Mouse (Mus musculus) cerebellum, adult 11 months (tissue): Measurements from ENCODE around the gene D130043K22Rik.
A peak's percentile ranks its signal among the peaks of the same experiment; 100 is the strongest.

ENCODE experiments used
- DNase-seq: peaks from one replicate; pipeline ENCODE4 v3.0.0; 2022

D130043K22Rik gene

DNA sequence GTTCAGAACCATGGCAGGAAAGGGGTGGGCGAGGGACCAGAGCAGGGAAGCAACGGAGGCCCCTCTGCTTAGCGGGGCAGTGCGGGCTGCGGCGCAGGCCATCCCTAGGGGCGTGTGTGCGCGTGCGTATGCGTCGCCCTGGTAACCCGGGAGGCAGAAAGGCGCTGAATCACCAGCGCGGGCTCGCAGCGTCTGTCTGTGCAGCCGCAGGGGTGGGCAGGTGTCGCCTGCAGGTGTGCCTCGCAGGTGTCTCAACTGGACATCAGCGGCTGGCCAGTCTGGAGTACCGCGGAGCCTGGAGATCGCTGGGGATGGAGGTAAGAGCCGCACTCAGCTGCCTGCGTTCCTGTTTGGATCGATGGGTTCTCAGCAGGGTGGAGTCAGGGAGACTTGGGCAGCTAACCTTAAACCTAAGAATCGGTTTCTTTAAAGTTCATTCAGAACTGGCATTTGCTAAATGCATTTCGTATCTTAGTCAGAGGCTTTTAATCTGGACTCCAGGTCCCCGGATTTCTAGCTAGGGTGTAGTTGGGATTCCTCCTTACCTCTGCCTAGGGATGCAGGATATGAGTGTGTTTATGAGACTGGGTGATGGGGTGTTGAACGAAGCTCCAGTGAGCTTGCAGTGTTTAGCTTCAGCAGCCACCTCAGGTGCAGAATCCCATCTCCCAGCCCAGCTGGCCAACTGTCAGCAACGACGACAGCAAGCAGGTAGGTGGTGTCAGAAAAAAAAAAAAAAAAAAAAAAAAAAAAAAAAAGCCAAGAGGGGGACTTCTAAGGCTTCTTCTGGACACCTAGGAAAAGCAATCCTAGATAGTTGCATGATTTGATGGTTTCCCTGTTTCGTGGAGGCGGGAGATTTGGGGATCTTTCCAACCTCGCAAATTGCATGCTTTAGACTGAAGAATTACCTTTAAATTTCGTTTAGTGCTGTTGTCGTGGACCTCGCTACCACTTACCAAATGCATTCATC, at the start of gene D130043K22Rik:
D130043K22Rik (plus strand) TSS at position 153 of the 973 bp plus-strand sequence.
- peak; percentile 56 for DNase-seq

DNA sequence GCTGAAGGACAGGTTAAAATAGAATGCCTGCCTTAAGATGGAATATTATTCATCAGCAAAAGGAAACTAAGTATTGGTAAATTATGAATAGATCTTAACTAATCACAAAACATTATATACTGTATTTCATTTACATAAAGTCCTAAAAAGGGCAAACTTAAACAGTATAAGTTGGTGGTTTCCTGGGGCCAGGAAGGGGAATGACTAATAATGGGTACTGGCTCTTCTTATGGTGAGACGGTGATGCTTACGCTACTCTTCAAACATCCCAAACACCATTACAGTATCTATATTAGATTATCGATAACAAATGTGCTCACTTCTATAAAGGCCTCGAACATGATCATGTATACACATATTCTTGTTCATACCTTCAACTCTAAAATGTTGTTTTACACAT, 46.2 kb upstream of the D130043K22Rik start:
- no peak for DNase-seq

DNA sequence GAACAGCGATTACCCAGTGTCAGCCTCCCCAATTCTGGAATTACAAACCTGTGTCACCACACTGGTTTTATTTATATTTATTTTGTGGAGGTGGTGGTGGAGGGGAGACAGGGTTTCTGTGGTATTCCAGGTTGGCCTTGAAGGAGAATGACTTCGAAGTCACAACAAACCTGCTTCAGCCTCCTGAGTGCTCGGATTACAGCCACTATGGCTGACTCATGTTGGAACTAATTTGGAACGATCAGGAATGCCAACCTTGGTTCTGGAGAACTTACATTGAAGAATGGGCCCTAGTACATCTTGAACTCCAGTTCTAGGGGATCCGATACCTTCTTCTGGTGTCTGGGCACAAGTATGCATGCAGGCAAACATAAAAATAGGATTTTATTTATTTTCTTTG, 45.6 kb upstream of the D130043K22Rik start:
- DNase-seq = no peak

DNA sequence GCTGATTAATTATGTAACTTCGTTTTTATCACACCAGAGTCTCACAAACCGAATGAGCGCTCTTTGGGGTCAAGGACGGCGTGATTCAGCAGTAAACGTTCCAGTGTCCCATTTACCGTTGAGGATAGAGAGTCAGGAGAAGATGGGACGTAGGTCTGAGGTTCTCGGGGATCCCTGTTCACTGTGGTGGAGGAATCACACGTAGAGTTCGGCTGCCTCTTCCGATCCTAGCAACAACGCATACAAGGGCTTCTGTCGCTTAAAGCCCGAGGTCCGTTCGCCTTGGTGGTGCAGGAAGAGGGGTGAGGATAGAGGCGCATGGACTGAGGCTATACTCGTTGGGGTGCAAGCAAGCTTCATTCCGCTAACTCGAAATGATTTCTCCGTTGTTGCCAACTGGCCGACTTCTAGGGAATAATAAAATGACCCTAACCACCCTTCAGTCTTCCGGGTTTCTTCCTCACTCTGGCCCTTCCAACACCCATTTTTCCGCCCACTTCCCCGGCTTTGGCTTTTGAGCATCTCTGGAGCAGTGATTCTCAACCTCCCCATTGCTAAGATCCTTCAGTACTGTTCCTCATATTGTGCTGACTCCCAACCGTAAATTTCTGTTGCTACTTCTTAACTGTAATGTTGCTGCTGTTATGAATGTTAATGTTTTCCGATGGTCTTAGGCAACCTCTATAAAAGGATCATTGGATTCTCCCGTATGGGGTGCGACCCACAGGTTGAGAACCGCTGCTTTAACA, 44.8 kb upstream of the D130043K22Rik start:
- peak; percentile 50 for DNase-seq

DNA sequence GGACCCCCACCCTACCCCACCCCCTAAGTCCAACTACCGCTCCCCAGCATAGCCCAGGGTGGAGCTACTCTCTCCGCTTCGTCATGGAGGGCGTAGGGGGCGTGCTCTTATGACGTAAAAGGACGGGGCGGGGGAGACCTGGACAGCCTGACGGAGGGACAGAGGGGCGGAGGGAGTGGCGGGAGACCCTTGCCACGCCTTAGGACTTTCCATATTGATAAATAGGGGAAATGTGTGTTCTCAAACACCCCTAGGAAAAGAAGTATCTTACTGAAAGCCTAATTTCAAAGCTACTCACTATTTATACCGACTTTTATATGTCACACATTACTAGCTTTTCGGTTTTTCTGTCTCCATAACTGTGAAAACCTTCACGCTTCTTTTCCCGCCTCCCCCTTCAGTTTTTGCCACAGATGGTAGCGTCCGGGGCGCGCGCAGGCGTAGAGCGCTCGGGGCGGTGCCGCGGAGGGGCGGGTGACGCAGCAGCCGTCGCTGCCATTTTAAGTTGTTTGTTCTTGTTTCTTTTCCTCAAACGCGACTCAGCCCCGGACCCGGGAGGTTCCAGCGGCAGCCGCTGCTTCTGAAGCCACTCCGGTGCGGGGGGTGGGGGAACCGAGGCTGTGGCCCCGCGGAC, 44.1 kb upstream of the D130043K22Rik start:
- DNase-seq = peak; percentile 96

DNA sequence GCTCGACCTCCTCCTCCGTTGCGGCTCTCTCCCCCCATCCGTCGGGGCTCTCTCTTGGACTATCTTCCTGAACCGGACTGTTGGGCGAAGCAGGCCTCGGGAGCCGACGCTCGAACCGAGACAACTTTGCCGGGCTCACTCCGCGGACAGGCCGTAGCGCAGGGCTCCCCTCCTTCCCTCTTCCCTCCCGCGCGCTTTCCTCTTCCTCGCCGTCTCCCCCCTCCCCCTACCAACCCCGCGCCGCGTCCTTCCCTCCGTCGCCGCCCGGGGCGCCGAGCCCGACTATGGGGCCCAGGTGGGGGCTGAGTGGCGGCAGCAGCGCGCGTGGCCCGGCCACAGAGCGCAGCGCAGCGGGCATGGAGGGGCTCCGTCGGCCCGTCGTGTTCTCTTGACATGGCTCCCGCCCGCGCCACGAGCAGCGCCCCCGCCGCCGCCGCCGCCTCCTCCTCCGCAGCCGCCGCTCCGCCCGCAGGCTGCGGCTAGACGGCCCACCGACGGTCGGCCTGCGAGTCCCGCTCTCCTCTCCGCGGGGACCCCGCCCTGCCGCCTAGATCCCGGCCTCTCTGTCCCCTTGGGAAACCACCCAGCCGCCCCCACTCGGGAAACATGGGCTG, 43.5 kb upstream of the D130043K22Rik start, which contains the start of gene BC005537:
BC005537 (plus strand) TSS at position 350 of the 614 bp plus-strand sequence.
- DNase-seq = peak; percentile 62

DNA sequence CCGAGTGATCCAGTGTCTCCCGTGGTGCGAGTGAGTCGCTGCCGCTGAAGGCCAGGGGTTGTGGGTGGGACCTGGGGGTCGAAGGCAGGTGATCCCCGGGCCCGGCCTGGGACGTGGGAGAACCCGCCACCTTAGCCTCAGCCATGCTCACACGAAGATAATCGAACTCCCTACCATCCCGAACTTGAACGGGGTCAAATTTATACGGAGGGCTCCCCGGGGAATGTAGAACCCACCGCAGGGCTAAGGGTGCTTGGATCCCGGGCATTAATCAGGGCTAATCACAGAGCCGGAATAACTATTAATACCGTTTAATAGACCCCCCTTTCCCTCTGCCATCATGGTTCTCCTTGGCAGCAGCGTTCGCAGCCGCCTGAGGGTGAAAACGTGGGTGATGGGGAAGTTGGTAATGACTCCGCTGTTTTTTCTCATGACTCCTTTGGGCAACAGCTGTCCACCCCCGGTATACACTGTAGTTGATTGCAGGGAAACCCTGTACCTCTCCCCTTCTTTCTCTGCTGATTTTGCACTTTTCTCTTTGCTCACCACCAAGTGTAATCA, 42.7 kb upstream of the D130043K22Rik start:
- DNase-seq = peak; percentile 31

DNA sequence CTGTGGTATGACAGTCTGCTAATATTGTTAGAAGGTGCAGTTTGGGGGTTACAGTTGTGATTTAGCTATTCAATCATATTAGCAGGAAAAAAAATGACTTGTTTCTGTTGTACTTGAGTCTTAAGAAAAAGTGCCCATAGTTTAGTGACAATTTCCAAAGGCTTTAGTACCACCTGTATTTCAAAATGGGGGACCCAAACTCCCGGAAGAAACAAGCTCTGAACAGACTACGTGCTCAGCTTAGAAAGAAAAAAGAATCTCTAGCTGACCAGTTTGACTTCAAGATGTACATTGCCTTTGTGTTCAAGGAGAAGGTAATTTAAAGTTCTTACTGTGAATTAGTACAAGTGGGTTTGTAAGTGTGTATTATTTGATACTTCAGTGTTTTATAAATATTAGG, 41.7 kb upstream of the D130043K22Rik start:
- DNase-seq = no peak

DNA sequence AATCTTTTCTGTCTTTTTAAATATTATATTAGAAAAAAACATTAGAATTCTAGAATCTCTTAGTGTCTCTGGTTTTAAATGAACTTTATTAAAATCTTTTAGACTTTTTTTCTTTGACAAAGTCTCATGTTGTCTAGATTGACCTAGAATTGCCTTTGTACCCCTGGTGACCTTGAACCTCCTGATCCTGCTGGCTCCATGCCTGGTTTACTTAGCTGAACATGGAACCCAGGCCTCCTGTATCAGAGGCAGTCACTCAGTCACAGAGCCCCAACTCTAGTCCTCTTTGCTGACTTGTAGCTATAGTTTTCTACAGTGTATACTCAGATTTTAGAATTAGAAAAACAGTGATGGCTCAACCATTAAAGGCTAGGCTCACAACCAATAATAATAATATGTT, 38.9 kb upstream of the D130043K22Rik start:
- no peak for DNase-seq

DNA sequence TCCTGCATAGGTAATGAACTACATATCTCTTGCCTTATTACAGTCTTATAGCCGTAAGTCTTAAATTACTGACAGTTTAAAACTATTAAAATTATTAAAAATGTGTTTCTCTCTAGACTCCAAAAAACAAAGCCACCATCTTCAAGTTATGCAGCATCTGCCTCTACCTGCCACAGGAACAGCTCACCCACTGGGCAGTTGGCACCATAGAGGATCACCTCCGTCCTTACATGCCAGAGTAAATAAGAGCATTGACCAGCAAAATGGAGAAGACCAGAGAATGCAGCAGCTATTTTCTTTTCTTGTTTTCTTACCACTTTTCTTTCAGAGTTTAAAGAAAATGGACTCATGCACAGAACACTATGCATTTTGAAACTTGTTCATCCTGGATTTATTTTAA, 32.4 kb upstream of the D130043K22Rik start:
- DNase-seq = no peak

DNA sequence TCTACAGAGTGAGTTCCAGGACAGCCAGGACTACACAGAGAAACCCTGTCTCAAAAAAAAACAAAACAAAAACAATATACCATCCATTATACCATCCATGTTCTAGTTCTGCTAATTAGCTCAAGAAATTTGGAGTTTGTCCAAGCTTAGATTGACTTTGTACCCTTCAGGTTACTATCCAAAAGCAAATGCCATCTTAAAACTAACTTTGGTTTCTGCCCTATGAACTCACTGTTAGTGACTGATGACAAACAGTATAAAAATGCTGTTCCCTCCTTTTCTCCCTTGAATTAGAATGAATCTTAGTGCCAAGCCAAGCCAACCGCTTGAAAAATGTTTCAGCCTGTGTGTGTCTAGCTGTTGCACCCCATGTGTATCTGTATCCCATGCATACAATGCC, 30.3 kb upstream of the D130043K22Rik start:
- no peak for DNase-seq

DNA sequence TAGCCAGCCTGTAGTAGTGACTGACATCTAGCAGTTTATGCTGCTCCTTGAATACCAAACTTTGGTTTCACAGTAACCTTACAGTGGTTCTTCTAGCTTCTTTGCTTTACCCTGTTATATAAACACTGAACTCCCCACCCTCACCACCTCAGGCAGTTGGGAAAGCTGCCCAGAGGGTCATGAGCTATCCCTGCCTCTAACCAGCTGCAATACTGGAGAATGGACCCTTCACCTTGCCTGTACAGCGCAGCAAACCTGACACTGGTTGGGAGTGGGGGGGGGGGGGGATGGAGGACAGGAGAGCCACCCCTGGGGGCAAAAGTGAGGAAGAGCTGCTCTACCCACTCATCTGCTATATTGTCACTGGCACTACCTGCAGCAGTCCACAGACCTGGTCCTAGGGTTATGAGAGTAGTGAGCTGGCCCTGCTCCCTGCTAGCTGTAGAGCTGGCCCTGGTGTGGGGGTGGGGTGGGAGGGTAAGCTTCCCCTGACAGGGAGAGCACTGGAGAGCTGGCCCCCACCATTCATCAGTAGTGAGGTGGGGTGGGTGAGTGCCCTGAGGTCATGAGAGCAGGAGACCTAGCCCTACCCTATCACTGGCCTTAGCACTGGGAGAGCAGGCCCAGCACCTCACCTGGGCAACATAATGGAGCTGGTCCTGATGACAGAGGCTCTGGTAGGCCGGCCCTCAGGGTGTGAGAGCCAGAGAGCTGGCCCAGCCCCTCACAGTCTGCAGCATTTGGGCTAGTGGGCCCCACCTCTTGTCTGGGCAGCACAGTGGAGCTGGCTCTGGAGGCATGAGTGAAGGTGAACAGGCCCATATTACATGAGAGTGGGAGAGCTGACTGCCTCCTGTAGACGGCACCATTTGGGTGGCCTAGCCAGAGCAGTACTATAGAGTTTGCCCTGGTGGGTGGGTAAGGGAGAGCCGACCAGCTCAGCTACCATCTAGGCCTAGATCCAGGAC, 28.5 kb upstream of the D130043K22Rik start:
- no peak for DNase-seq

DNA sequence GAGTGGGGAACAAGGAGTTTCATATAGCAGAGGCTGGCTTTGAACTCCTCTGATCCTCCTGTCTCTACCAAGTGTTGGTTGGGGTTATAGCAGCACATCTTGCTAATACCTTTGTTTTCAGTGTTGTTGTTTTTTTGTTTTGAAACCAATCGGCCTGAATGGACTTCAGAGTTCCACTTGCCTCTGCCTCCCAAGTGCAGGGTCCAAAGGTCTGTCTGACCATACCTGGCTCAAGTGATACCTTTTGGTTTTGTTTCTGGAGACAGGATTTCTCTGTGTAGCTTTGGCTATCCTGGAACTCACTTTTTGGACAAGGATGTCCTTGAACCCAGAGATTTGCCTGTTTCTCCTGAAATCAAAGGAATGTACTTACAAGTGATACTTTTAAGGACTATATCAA, 25.0 kb upstream of the D130043K22Rik start:
- DNase-seq = no peak

DNA sequence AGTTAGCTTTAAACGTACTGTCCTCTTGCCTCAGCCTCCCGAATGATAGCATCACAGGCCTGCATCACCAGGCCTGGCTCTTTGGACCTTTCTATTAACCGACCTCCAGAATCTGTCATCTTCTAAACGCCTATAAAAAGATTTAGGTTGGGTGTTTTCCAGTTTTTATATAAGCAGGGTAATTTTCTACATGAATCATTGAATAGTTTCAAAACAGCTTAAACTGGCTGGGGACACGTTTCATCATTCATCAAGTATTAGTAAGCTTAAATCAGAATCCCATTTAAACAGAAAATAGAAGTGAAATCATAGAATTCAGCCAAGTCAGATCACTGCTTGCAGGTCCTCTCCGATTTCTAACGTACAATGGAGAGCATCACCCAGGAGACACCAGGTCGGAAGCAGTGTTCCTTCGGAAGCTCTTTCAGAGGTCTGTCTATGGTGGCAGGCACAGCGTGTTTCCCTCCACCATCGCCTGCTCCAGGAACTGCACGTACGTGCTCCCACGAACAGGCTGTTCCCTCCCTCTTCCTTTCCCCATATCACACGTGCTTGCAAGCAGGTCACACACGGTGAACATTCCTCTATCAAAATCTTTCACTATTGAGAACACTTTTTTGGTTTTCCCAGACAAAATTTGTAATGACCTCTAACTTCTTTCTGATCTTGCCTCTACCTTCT, 22.1 kb upstream of the D130043K22Rik start:
- DNase-seq = no peak

DNA sequence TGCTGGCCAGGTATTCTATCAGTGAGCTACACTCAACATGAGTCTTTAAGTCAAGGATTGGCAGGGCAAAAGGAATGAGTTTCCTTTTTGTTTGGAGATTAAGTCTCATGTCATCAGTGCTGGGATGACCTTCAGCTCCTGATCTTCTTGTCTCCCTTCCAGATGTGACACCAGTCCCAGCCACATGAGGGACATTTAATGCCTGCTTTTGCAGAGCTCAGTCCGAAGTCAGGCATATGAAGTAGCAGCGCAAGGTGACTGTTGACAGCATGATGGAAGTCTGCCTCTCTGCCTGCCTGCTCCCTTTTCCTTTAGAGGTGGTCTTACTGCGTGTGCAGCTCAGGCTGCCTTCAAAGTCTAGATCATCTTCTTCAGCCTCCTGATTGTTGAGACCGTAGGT, 20.3 kb upstream of the D130043K22Rik start:
- no peak for DNase-seq

DNA sequence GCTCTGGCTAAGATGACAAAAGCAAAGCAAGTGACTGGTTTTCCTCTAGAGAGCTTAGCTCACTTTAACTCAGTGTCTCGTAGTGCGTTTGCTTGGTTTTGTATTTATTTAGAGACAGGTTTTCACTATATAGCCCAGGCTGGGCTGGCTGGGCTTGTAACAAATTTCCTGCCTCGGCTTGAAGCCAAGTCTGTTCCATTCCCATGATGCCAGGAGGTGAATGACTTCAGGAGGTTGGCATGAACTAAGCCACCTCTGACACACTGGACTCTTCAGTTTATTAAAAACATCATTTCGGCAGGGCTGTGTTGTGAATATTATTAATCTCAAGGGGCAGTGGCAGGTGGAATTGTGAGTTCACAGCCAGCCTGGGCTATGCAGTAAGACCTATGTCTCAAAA, 19.3 kb upstream of the D130043K22Rik start:
- DNase-seq = peak; percentile 22

DNA sequence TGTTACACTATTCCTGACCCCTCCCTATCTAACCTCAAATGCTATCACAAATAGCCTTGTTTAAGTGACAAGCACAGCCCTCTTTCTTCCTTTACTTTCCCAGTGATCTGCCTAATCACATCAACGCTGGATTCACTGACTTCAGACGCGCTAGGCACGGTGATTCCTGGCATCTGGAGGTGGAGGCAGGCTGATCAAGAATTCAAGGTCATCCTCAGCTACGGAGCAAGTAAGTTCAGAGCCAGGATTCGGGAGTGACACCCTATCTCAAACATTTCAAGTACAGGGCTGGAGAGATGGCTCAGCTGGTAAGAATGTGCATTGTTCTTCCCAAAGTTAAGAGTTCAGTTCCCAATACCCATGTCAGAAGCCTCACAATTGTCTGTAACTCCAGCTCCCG, 18.8 kb upstream of the D130043K22Rik start:
- no peak for DNase-seq

DNA sequence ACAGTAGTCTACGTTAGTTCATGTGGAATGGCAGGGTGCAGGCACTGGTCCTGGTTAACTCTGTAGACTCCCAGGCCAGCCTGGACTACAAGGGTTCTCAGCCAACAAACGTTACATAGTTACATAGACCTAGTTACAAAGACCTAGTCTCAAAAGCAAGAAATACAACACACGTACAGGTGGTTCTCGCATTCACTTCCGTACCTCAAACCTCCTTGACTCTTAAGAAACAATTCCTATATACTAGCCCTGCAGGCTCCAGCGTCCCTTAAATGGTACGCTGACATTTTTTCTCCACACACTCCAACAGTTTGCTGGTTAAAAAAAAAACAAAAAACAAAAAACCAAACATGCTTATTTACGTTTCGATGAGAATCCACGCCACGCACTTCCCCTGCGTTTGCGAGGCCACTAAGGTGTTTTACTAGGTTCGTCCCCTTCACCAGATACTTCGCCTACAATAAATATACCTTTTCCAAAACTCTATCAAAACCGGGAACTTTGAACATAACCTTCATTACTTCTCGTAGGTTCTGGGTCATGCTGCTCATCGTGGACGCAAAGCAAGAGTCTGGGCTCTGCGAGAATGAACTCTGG, 14.1 kb upstream of the D130043K22Rik start:
- DNase-seq = no peak

DNA sequence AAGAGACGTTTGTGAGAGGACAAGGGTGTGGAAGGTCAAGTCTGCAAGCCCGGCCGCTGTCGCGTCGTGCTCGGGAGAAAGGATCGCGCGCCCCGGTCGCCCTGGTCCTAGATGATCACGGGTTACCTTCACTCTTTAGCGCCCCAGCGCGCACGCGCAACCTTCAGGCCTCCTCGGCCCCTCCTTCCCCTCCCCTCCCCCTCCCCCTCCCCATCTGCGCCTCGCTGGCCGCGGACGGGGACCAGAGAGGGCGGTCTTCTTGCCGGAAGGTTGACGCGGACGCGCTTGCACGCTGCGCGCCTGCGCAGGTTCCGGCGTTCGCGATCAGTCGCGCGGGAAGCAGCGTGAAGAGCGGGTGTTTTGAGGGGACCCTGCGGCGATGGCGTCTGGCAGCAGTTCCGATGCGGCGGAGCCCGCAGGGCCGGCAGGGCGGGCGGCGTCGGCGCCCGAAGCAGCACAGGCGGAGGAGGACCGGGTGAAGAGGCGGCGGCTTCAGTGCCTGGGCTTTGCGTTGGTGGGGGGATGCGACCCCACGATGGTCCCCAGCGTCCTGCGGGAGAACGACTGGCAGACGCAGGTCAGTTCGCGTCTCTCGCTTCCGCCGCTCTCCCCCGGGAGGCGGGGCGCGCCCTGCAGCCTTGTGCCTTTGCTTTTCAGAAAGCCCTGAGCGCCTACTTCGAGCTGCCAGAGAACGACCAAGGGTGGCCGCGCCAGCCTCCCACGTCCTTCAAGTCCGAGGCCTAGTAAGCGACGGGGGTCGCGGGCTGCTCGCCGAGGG, 13.4 kb upstream of the D130043K22Rik start, which contains the start of the genes Acot13 and Tdp2:
Acot13 (minus strand) TSS at position 188 of the 778 bp plus-strand sequence.
Tdp2 (plus strand) TSS at position 327 of the 778 bp plus-strand sequence.
- peak; percentile 93 for DNase-seq
